Mouse (Mus musculus) lung, postnatal 0 days (tissue): Measurements from ENCODE around the gene Tcf23. TPM values are rescaled to one million over a fixed set of nuclear protein-coding genes. Genes with fewer than 3 reads are reported as not detected.

ENCODE experiments used
- ATAC-seq: fragments of 200-750 bp; cut with Nextera tagmentation; 2 replicates; pipeline ENCODE4 v1.8.0; 2017; ENCODE audit warnings: moderate library complexity
- DNase-seq: peaks from one replicate; pipeline ENCODE4 v3.0.0-alpha.2; 2016; ENCODE audit warnings: low spot score
- H3K27ac ChIP-seq: fragments of 300-500 bp; sonication (generic); 2 replicates; pipeline ENCODE4 v1.5.1; 2014; ENCODE audit warnings: antibody characterized with exemption, mild to moderate bottlenecking, low read length, mixed read lengths
- H3K27me3 ChIP-seq: fragments of 300-500 bp; sonication (generic); replicated peaks from 2 replicates; pipeline ENCODE4 v1.6.1; 2014; ENCODE audit warnings: low read length, mixed read lengths; ENCODE audit not compliant: insufficient read depth
- H3K36me3 ChIP-seq: fragments of 300-500 bp; sonication (generic); 2 replicates; pipeline ENCODE4 v1.6.1; 2014; ENCODE audit warnings: low read length, mixed read lengths; ENCODE audit not compliant: insufficient read depth
- H3K4me1 ChIP-seq: fragments of 300-500 bp; sonication (generic); 2 replicates; pipeline ENCODE4 v1.6.1; 2014; ENCODE audit warnings: antibody characterized with exemption, low read depth, low read length, mixed read lengths; ENCODE audit not compliant: insufficient read depth
- H3K4me2 ChIP-seq: fragments of 300-500 bp; sonication (generic); replicated peaks from 2 replicates; pipeline ENCODE4 v1.6.1; 2014; ENCODE audit warnings: low read depth, mild to moderate bottlenecking, low read length, moderate library complexity, mixed read lengths
- H3K4me3 ChIP-seq: fragments of 300-500 bp; sonication (generic); 2 replicates; pipeline ENCODE4 v1.5.1; 2014; ENCODE audit warnings: low read depth, low read length
- H3K9ac ChIP-seq: fragments of 300-500 bp; sonication (generic); replicated peaks from 2 replicates; pipeline ENCODE4 v1.6.1; 2014; ENCODE audit warnings: low read depth, mild to moderate bottlenecking
- H3K9me3 ChIP-seq: fragments of 300-500 bp; sonication (generic); 2 replicates; pipeline ENCODE4 v1.6.1; 2016; ENCODE audit warnings: low read length, mixed read lengths
- CTCF ChIP-seq: IDR thresholded peaks from 2 replicates; pipeline ENCODE4 v1.5.1; 2016; ENCODE audit warnings: antibody characterized with exemption, mild to moderate bottlenecking
- EP300 ChIP-seq: IDR thresholded peaks from 2 replicates; pipeline ENCODE4 v1.6.1; 2016; ENCODE audit warnings: antibody characterized with exemption, mild to moderate bottlenecking, control low read depth
- WGBS: fragments of 180-500 bp; shearing (Covaris S2); extraction: QIAGEN DNeasy Blood & Tissue Kit; methylation state at CpG from one replicate; pipeline ENCODE4 v1.1.7; 2014; 5-methylcytosine and 5-hydroxymethylcytosine counted together
- polyA plus RNA-seq: library from polyadenylated mRNA; unstranded; fragments of >200 nt; fragmentation: Nextera tagmentation; extraction: Ambion mirVana; gene quantifications from 2 replicates; pipeline ENCODE4 v1.2.1, GENCODE M21; 2015

Tcf23 gene
- polyA plus RNA-seq, 1 experiment from 2014 or later = 0.49 TPM

- 72% methylated on average over 4 of the region's 4 CpGs for WGBS
- Histone ChIP-seq H3K9me3 (no peaks in the 10 kb centered on the region), H3K4me2 (no peak overlapping the region), H3K4me1 (no peaks in the 10 kb centered on the region), H3K9ac (no peak overlapping the region), H3K27ac (no peak overlapping the region), H3K36me3 (no peaks in the 10 kb centered on the region), H3K27me3 (no peaks in the 10 kb centered on the region), H3K4me3 (no peak overlapping the region)
- no peak for DNase-seq
- ATAC-seq = no peak
- no peak for TF ChIP-seq CTCF
- TF ChIP-seq EP300 = no peak
These were observed 37.1 kb upstream of the Tcf23 start for GRCm38 (mm10) chr5:30931378-30931777.

DNA sequence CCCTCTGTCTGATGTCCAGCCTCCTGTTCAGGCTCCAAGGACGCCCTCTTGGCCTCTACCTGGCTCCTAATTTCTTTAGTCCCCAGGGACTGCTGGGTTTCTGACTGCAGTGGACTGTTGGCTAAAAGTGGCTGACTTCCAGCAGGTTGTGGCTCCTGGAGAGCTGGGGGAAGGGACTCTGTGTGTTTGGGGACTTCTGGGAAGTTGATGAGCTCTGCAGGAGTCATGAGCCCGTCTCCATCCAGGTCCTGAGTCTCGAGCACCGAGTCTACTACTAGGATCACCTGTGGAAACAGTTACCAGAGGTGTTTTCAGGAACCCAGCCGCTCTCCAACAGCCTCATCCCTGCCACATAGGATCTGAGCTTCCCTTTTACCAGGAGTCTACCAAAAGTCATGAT, 34.8 kb upstream of the Tcf23 start:
- H3K4me3 ChIP-seq = no peak overlapping the region
- ATAC-seq (no peak), DNase-seq (no peak)
- 56% methylated on average over 5 of the region's 5 CpGs for WGBS
- no peaks in the 10 kb centered on the region for H3K27me3 ChIP-seq
- no peak overlapping the region for H3K27ac ChIP-seq
- H3K36me3 ChIP-seq = no peaks in the 10 kb centered on the region
- H3K9me3 ChIP-seq = no peaks in the 10 kb centered on the region
- no peaks in the 10 kb centered on the region for H3K4me1 ChIP-seq
- no peak overlapping the region for H3K9ac ChIP-seq
- H3K4me2 ChIP-seq = no peak overlapping the region
- no peak for TF ChIP-seq EP300
- TF ChIP-seq CTCF = no peak

DNA sequence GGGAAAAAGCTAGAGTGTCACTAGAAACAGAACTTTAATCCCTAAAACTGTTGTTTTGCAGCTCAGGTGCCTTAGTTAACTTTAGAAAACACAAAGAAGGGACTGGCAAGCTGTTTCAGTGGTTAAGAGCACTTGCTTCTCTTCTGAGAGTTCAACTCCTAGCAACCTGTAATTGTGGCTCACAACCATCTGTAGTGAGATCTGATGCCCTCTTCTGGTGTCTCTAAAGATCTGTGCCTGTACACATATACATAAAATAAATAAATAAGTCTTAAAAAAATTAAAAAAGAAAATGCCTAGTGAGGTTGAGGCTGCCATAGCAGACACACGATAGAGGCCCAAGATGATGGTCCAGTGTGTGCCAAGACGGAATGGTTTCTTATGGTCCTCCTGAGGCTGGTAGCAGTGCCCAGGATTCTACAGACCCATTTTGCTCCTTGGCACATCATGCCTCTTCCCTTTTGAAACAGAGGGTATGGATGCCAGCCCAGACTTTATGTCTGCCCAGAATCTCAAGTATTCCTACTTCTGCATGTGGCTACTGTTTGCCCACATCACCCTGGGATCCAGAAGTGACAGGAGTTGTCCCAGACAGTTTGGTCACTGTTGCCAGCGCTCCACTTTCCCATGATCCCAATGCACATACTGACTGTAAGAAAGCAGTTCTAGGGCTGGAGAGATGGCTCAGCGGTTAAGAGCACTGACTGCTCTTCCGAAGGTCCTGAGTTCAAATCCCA, 33.6 kb upstream of the Tcf23 start:
- no peaks in the 10 kb centered on the region for H3K4me1 ChIP-seq
- no peak overlapping the region for H3K27ac ChIP-seq
- H3K4me3 ChIP-seq = no peak overlapping the region
- H3K9ac ChIP-seq = no peak overlapping the region
- TF ChIP-seq CTCF (peak; percentile 39), EP300 (no peak)
- no peak for DNase-seq
- H3K9me3 ChIP-seq = no peaks in the 10 kb centered on the region
- H3K36me3 ChIP-seq = no peaks in the 10 kb centered on the region
- no peak for ATAC-seq
- 90% methylated on average over 5 of the region's 5 CpGs for WGBS
- no peak overlapping the region for H3K4me2 ChIP-seq
- no peaks in the 10 kb centered on the region for H3K27me3 ChIP-seq

- Histone ChIP-seq H3K4me2 (no peak overlapping the region), H3K36me3 (no peaks in the 10 kb centered on the region), H3K9me3 (no peaks in the 10 kb centered on the region), H3K27ac (no peak overlapping the region), H3K27me3 (no peaks in the 10 kb centered on the region), H3K4me1 (no peaks in the 10 kb centered on the region), H3K4me3 (no peak overlapping the region), H3K9ac (no peak overlapping the region)
- peak; percentile 50 for TF ChIP-seq CTCF
- TF ChIP-seq EP300 = no peak
- WGBS = 92% methylated on average over 2 of the region's 2 CpGs
- ATAC-seq = no peak
- DNase-seq = no peak
These were observed 25.5 kb upstream of the Tcf23 start for GRCm38 (mm10) chr5:30943004-30943403.

DNA sequence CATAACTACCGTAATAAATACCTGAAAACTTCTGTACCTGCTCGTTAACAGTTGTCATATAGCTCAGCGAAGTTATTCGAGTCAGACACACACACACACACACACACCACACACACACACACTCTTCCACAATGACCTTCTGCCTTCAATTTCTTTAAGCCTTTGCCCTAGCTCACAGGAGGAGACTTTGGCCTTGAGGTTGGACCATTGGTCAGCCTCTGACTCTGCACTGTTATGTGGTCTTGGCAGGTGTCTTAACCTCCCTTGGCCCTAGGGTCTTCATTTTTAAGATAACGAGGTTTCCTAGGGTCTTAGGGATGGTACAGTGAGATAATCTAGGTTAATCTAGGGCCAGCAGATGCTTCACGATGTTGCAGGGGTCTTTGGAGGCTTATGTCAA, 24.1 kb upstream of the Tcf23 start:
- DNase-seq (no peak), ATAC-seq (no peak)
- Histone ChIP-seq H3K4me2 (no peak overlapping the region), H3K36me3 (no peaks in the 10 kb centered on the region), H3K9ac (no peak overlapping the region), H3K4me3 (no peak overlapping the region), H3K4me1 (peaks cover 1% of the 10 kb centered on the region; the same call in 1 of the 2 replicates), H3K27ac (no peak overlapping the region), H3K27me3 (no peaks in the 10 kb centered on the region), H3K9me3 (no peaks in the 10 kb centered on the region)
- TF ChIP-seq CTCF (no peak), EP300 (no peak)
- 91% methylated on average over 6 of the region's 6 CpGs for whole genome bisulfite sequencing

GRCm38 (mm10) chr5:30944956-30945781, 23.3 kb upstream of the Tcf23 start, which contains the start of gene Cgref1:
Gene Cgref1, minus strand, starts transcription at chr5:30945591.
- Histone ChIP-seq H3K27me3 (no peaks in the 10 kb centered on the region), H3K36me3 (no peaks in the 10 kb centered on the region), H3K4me1 (peaks cover 3% of the 10 kb centered on the region; the same call in 1 of the 2 replicates), H3K4me2 (peak within 1 kb of the TSS; percentile 59), H3K27ac (no peak within 1 kb of the TSS), H3K9ac (no peak within 1 kb of the TSS), H3K4me3 (peak within 1 kb of the TSS; percentile 21; the same call in 1 of the 2 replicates), H3K9me3 (no peaks in the 10 kb centered on the region)
- DNase-seq (peak; percentile 69), ATAC-seq (peak; percentile 75)
- WGBS = 6% methylated on average over 44 of the region's 44 CpGs
- TF ChIP-seq EP300 (no peak), CTCF (peak; percentile 67)
